Mouse (Mus musculus): ENCODE results near the gene Rnf10.
"Not testable (repeated sequence)": the region's sequence is repeated elsewhere in the genome, so short reads cannot be mapped to it uniquely, and the experiment has no call there.

Rnf10 gene

GRCm38 (mm10) chr5:115272812-115273548 is at the start of gene Rnf10:
Rnf10 (minus strand) TSS chr5:115272898.
- peak; percentile 95 for DNase-seq (ENCODE audit: low read depth)

GRCm38 (mm10) chr5:115319004-115319940 is 46.6 kb upstream of the Rnf10 start:
- DNase-seq (ENCODE audit: low read depth), result no peak

DNA sequence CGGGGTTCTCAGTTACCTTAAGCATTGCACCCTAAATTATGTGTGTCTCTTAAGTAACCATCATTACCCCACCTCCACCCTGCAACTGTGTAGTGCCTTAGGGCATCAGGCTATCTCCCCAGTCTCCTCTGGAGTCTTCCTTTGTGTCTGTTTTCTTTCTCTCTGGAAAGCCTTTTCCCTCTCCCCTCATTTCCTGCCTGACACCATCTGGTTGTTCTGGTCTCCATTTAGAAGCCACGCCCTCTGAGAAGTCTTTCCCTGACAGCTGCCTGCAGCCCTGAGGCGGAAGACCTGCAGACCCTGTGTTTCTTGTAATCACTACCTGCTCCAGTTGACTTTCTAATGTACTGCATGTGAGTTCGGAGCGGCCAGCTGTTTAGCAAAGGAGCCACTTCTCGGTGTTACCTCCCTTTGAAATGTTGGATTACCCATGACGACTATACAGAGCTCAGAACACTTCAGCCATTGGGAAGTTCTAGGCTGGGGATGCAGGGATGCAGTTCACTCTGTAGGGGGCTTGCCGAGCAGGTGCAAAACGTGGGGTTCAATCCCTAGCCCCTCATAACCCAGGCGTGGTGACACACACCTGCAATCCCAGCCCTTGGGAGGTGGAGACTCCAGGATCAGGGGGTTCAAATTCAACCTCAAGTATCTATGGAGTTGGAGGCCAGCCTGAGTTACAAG is 45.1 kb upstream of the Rnf10 start:
- no peak for DNase-seq (ENCODE audit: low read depth)

- DNase-seq (ENCODE audit: low read depth), result no peak
These were observed 44.4 kb upstream of the Rnf10 start for GRCm38 (mm10) chr5:115316968-115317644.

- DNase-seq (ENCODE audit: low read depth), result no peak
These were observed 40.9 kb upstream of the Rnf10 start for GRCm38 (mm10) chr5:115313668-115313943.

DNA sequence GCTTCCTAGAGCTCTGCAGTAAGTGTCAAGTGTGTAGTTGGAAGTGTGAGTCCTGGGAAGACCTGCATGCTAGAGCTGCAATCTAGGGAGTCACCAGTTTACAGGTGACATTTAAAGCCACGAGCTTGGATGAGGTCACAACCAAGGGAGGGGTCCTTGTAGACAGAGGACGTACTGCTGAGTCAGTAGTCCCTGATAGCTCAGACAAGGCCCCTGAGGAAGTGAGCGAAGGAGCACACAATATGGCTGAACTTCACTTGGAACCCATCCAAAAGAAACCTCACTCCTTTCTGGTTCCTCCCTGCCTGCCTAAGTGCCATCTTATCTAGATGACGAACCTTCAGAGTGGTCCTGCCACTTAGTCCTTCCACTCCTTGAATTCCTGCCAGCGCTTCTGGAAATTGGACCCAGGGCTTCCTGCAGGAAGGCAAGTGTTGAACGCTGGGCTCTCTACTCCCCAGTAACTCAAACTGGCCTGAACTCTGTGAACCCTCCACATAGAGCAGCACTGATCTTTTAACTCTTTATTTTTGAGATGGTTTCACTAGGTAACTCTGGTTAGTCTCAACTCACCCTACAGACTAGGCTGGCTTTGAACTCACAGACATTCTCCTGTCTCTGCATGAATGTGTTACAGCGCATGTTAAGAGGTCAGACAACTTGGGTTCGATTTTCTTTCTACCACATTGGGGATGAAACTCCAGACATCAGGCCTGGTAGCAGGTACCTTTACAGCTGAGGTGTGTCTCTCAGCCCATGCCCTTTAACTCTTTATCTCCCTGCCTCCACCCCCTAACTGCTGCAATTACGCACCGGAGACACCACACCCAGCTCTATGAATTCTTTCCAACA is 40.3 kb upstream of the Rnf10 start:
- no peak for DNase-seq (ENCODE audit: low read depth)

DNA sequence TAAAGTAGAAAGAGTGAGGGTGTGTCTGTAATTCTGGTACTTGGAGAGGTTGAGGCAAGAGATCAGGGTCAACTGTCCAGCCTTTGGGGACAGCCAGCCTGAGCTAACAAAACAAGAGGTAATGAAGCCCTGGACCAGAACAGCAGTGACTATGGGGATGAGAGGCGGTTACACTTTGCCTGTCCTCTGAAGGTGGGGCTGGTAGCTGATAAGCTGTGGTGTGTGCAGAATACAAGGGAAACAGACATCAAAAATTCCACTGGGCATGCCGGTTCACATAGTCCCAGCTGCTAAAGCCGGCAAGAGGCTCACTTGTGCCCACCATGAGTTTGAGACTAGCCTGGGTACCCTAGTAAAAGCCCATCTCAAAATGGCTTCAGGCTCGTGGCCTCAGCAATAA is 39.7 kb upstream of the Rnf10 start:
- DNase-seq (ENCODE audit: low read depth), result no peak

- DNase-seq (ENCODE audit: low read depth), result not testable (repeated sequence)
These were observed 29.5 kb upstream of the Rnf10 start for GRCm38 (mm10) chr5:115302190-115302589.

- DNase-seq (ENCODE audit: low read depth), result no peak
These were observed 28.9 kb upstream of the Rnf10 start for GRCm38 (mm10) chr5:115301615-115302014.

GRCm38 (mm10) chr5:115300792-115301614 is 28.3 kb upstream of the Rnf10 start, which contains the start of gene Dynll1:
Dynll1 (minus strand) TSS chr5:115300999.
- DNase-seq (ENCODE audit: low read depth), result peak; percentile 99

GRCm38 (mm10) chr5:115300035-115300744 is 27.5 kb upstream of the Rnf10 start:
- no peak for DNase-seq (ENCODE audit: low read depth)

DNA sequence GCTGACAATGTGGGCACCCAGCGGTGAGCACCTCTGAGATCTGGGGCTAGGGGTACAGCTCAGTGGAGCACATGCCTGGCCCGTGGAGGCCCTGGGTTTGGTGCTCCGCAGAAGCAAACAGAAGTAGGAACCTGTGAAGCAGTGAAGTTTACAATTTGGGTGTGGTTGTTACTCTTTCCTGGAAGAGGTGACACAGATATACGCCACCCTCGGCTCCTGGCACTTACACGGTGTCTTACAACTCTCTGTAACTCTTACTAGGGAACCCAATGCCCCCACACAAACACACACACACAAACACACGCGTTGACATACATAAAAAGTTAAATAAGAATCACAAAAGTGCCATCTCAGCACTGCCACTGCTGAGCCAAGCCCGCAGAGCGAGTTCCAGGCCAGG is 23.6 kb upstream of the Rnf10 start:
- no peak for DNase-seq (ENCODE audit: low read depth)

- no peak for DNase-seq (ENCODE audit: low read depth)
These were observed 21.5 kb upstream of the Rnf10 start for GRCm38 (mm10) chr5:115294173-115294572.

DNA sequence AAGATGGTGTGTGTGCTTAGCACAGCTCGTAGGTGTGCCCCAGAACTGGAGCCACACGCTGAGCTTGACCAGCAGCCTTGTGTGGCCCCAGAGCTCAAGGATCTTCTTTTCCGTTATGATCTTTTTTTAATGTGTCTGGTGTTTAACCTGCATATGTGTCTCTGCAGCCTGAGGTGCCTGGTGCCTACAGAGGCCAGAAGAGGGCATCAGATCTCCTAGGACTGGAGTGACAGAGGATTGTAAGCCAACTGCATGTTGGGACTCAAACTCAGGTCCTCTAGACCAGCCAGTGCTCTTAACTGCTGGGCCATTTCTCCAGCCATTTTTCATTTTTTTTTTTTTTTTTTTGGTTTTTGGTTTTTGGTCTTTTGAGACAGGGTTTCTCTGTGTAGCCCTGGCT is 12.0 kb upstream of the Rnf10 start:
- DNase-seq (ENCODE audit: low read depth), result no peak

- DNase-seq (ENCODE audit: low read depth), result no peak
These were observed 7.5 kb upstream of the Rnf10 start for GRCm38 (mm10) chr5:115280050-115280687.

DNA sequence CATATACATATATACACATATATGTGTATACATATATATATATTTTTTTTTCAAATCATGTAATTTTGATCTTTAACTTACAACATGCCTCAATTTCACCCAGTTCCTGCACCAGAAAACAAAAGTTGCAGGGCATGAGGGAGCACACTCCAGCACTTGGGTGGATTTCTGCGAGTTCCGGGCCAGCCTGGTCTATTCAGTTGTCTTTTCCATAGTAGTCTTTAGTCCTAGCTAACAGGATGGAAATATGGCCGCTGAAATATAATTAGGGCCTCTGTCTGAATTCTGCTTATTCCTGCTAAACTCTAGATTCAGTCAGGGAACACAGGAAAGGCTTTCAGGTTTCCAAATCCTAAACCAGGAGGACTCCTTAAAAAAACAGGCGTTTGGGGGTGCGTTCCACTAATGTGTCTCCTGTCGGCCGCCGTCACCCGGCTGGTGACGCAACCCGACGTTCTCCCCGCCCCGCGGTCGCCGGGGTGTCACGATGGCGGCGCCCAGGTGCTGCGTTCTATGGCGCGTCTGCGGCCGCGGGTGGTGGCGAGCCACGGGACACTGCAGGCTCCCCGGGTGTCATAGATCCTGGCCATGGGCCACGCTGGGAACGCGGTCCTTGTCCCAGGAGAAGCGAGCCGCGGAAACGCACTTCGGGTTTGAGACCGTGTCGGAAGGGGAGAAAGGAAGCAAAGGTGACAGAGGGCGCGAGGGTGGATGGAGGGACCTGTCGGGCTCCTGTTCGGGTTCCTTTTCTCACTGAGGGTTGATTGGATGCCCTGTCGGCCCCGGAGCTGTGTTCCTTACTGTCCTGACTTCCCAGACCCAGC is 6.7 kb upstream of the Rnf10 start, which contains the start of gene Coq5:
TSS of gene Coq5 (plus strand) at position 441 of the 824 bp plus-strand sequence.
- DNase-seq (ENCODE audit: low read depth), result peak; percentile 80

DNA sequence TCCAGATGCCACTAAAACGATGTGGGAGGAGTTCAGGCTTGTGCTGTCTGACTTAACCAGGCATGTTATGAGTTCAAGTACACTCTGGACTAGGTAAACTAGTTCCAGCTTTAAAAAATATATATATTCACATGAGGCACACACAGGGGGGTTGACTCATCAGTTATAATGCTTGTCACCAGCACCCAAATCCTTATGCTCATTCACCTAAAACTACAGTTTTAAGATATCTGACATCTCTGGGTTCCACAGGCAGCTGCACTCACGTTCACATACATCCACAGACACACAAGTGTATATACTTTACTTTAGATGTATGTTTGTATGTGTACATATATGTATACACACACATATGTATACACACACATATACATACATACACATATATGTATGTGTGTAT is 6.1 kb upstream of the Rnf10 start:
- DNase-seq (ENCODE audit: low read depth), result no peak

DNA sequence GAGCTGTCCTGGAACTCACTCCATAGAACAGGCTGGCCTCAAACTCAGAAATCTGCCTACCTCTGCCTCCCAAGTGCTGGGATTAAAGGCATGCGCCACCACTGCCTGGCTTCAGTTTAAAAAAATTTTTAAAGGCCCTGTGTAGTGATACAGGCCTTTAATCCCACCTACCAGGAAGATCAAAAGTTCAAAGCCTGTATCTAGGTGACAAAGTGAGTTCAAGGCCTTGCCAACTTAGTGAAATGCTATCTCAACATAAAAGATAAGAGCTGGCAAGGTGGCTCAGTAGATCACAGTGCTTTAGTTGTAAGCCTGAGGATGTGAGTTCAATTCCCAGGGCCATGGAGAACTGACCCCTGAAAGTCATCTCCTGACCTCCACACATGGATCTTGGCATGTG is 5.4 kb upstream of the Rnf10 start:
- no peak for DNase-seq (ENCODE audit: low read depth)

Data from c-Kit-positive CD71-positive TER-119-negative erythroid progenitor cells, embryonic 14.5 days (primary cell).